Mouse (Mus musculus): ENCODE measurements around the gene Ferd3l.

DNA sequence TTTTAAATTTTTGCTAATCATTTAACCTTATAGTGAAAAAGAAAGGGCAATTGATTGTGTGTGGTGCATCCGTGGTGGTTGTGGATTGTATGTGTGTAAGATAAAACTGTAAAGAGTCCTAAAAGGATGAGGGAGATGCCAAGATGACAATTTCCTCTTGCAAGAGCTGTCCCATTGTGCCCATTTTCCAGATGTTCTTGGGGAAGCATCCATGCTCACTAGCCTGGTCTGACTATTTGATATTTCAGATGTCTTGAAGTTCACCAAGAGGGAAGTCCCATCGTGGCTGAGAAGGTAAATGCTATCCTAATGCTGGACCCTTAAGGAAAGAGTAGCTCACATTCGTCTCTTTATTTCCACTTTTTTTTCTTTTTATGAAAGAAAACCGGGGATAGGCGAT is 32.8 kb downstream of the Ferd3l start:
- TF ChIP-seq CTCF (conservative IDR thresholded peaks at IDR 0.05; ENCODE audit: insufficient read depth, insufficient read length, low read depth, low read length) (no peak), POLR2A (IDR thresholded peaks at IDR 0.05; ENCODE audit: low read depth, low read length) (no peak)
